Mouse (Mus musculus) liver, embryonic 14.5 days (tissue): ENCODE data around the gene 4931414P19Rik. TPM values are rescaled to one million over a fixed set of nuclear protein-coding genes. Genes with fewer than 3 reads are reported as not detected.

Experiments
- ATAC-seq: fragments of 200-750 bp; cut with Nextera tagmentation; 2 replicates; pipeline ENCODE4 v1.8.0; 2017; ENCODE audit warnings: moderate number of reproducible peaks, mild to moderate bottlenecking, moderate library complexity; ENCODE audit not compliant: insufficient read depth
- DNase-seq, 3 experiments: peaks; one replicate each; pipeline ENCODE4 v3.0.0-alpha.2; 2012 to 2013; ENCODE audit warnings: low read depth in 3 of 3, low spot score in 3 of 3
- H3K27ac ChIP-seq: fragments of 300-500 bp; sonication (generic); 2 replicates; pipeline ENCODE4 v1.5.1; 2014; ENCODE audit warnings: moderate library complexity, mild to moderate bottlenecking, control low read depth, inconsistent platforms
- H3K27me3 ChIP-seq: fragments of 300-500 bp; sonication (generic); 2 replicates; pipeline ENCODE4 v1.6.1; 2014; ENCODE audit warnings: mild to moderate bottlenecking, low read length, moderate library complexity; ENCODE audit not compliant: control insufficient read depth, insufficient read depth
- H3K36me3 ChIP-seq: fragments of 300-500 bp; sonication (generic); replicated peaks from 2 replicates; pipeline ENCODE4 v1.6.1; 2014; ENCODE audit warnings: low read depth; ENCODE audit not compliant: control insufficient read depth, insufficient read depth
- H3K4me1 ChIP-seq, 2 experiments: fragments of 200-500 bp in 1 of 2; fragments of 300-500 bp in 1 of 2; sonication (generic) in 1 of 2; replicated peaks; 2 replicates each; pipeline ENCODE4 v1.6.1; 2012 to 2014; ENCODE audit warnings: antibody characterized with exemption in 1 of 2, inconsistent platforms in 1 of 2, low read length in 1 of 2; ENCODE audit not compliant: control insufficient read depth in 2 of 2, insufficient read depth in 2 of 2
- H3K4me2 ChIP-seq: fragments of 300-500 bp; sonication (generic); 2 replicates; pipeline ENCODE4 v1.6.1; 2014; ENCODE audit warnings: low read depth, mild to moderate bottlenecking, control low read depth, moderate library complexity
- H3K4me3 ChIP-seq, 2 experiments: fragments of 200-500 bp in 1 of 2; fragments of 300-500 bp in 1 of 2; sonication (generic) in 1 of 2; 2 replicates each; pipeline ENCODE4 v1.5.1; 2012 to 2014; ENCODE audit warnings: low read depth in 2 of 2, low read length in 2 of 2, mild to moderate bottlenecking in 2 of 2, control low read depth in 1 of 2, inconsistent platforms in 1 of 2, moderate library complexity in 1 of 2; ENCODE audit not compliant: insufficient read depth in 1 of 2
- H3K9ac ChIP-seq: fragments of 300-500 bp; sonication (generic); replicated peaks from 2 replicates; pipeline ENCODE4 v1.6.1; 2014; ENCODE audit warnings: mild to moderate bottlenecking, control low read depth, moderate library complexity
- H3K9me3 ChIP-seq: fragments of 300-500 bp; sonication (generic); 2 replicates; pipeline ENCODE4 v1.6.1; 2016; ENCODE audit warnings: low read length, mixed read lengths; ENCODE audit not compliant: control insufficient read depth
- CTCF ChIP-seq: IDR thresholded peaks from 2 replicates; pipeline ENCODE4 v1.5.1; 2016; ENCODE audit warnings: antibody characterized with exemption, low read depth, control low read depth
- EP300 ChIP-seq: IDR thresholded peaks from 2 replicates; pipeline ENCODE4 v1.6.1; 2016; ENCODE audit warnings: antibody characterized with exemption, low read depth
- WGBS: fragments of 180-500 bp; shearing (Covaris S2); extraction: QIAGEN DNeasy Blood & Tissue Kit; methylation state at CpG from one replicate; pipeline ENCODE4 v1.1.7; 2014; ENCODE audit not compliant: insufficient replicate concordance; 5-methylcytosine and 5-hydroxymethylcytosine counted together
- microRNA counts: library from miRNA; unstranded; fragments of <30 nt; microRNA quantifications from one replicate; lab custom pipeline; 2016
- microRNA-seq: library from miRNA; unstranded; fragments of <30 nt; microRNA quantifications from one replicate; pipeline ENCODE4, GENCODE M21; 2016
- polyA plus RNA-seq, 2 experiments: library from polyadenylated mRNA; depleted of rRNA in 1 of 2; stranded (reverse) in 1 of 2; unstranded in 1 of 2; fragments of >200 nt; fragmentation: Nextera tagmentation in 1 of 2; extraction: Ambion mirVana in 1 of 2; gene quantifications; 2 replicates each; pipeline versions ENCODE4 v1.2.1 to v1.2.3; 2012 to 2014

Gene 4931414P19Rik
- polyA plus RNA-seq, 2 experiments: 1.1 to 4.3 TPM

- under 1% methylated on average over 76 of the region's 76 CpGs for WGBS
- peak; percentile 97 for ATAC-seq
- H3K27me3 ChIP-seq: no peaks in the 10 kb centered on the region
Observed at GRCm38 (mm10) chr14:54553975-54554769, 51.6 kb downstream of the 4931414P19Rik start, which contains the start of gene Haus4. Haus4 (minus strand) TSS chr14:54554616.

GRCm38 (mm10) chr14:54553454-54553974 lies 52.3 kb downstream of the 4931414P19Rik start:
- 3% methylated on average over 21 of the region's 21 CpGs for WGBS
- DNase-seq: peak in 2 of 3 experiments; percentile 46 to 61
- peak overlapping the region; percentile 88 for H3K27ac ChIP-seq
- no peaks in the 10 kb centered on the region for H3K9me3 ChIP-seq
- ATAC-seq: no peak
- peak overlapping the region; percentile 96 for H3K4me2 ChIP-seq
- peak overlapping the region; percentile 80 to 96 for H3K4me3 ChIP-seq
- peaks cover 5 to 10% of the 10 kb centered on the region in 2 experiments for H3K4me1 ChIP-seq
- H3K36me3 ChIP-seq: peaks cover 14% of the 10 kb centered on the region
- no peak; the same call in none of the 2 replicates for TF ChIP-seq EP300
- TF ChIP-seq CTCF: no peak
- peak overlapping the region; percentile 88 for H3K9ac ChIP-seq
- no peaks in the 10 kb centered on the region for H3K27me3 ChIP-seq

More at GRCm38 (mm10) chr14:54553975-54554769, 51.6 kb downstream of the 4931414P19Rik start, which contains the start of gene Haus4:
- TF ChIP-seq CTCF (peak; percentile 93), EP300 (peak; percentile 36)
- peak within 1 kb of the TSS; percentile 88 for H3K27ac ChIP-seq
- H3K4me2 ChIP-seq: peak within 1 kb of the TSS; percentile 96
- peaks cover 7% of the 10 kb centered on the region for H3K36me3 ChIP-seq
- H3K4me1 ChIP-seq: peaks cover 5 to 10% of the 10 kb centered on the region in 2 experiments
- H3K9me3 ChIP-seq: no peaks in the 10 kb centered on the region
- peak; percentile 83 to 89 (median 84) for DNase-seq
- peak within 1 kb of the TSS; percentile 88 for H3K9ac ChIP-seq
- peak within 1 kb of the TSS; percentile 80 to 96 for H3K4me3 ChIP-seq

GRCm38 (mm10) chr14:54544703-54545102 lies 61.1 kb downstream of the 4931414P19Rik start:
- Histone ChIP-seq H3K27ac (no peak overlapping the region), H3K4me3 (no peak overlapping the region), H3K9me3 (no peaks in the 10 kb centered on the region), H3K36me3 (peaks cover 34% of the 10 kb centered on the region), H3K4me1 (no peaks in the 10 kb centered on the region), H3K4me2 (no peak overlapping the region), H3K27me3 (no peaks in the 10 kb centered on the region), H3K9ac (no peak overlapping the region)
- no peak for TF ChIP-seq EP300
- TF ChIP-seq CTCF: no peak
- 81% methylated on average over 5 of the region's 5 CpGs for WGBS
- ATAC-seq (no peak), DNase-seq (no peak)

GRCm38 (mm10) chr14:54540771-54541170 lies 65.0 kb downstream of the 4931414P19Rik start:
- Histone ChIP-seq H3K36me3 (peaks cover 3% of the 10 kb centered on the region), H3K9me3 (no peaks in the 10 kb centered on the region), H3K27me3 (no peaks in the 10 kb centered on the region), H3K4me1 (no peaks in the 10 kb centered on the region), H3K27ac (no peak overlapping the region), H3K4me2 (no peak overlapping the region), H3K4me3 (no peak overlapping the region), H3K9ac (no peak overlapping the region)
- DNase-seq: no peak
- no peak for TF ChIP-seq CTCF
- no peak for TF ChIP-seq EP300
- WGBS: 85% methylated on average over 11 of the region's 11 CpGs
- ATAC-seq: no peak

- TF ChIP-seq CTCF (peak; percentile 45), EP300 (no peak)
- ATAC-seq (no peak), DNase-seq (no peak)
- Histone ChIP-seq H3K27me3 (no peaks in the 10 kb centered on the region), H3K9me3 (no peaks in the 10 kb centered on the region), H3K9ac (no peak overlapping the region), H3K4me3 (no peak overlapping the region), H3K4me1 (no peaks in the 10 kb centered on the region), H3K36me3 (peaks cover 3% of the 10 kb centered on the region; the same call in 1 of the 2 replicates), H3K27ac (no peak overlapping the region), H3K4me2 (no peak overlapping the region)
- 80% methylated on average over 2 of the region's 2 CpGs for WGBS
Observed at GRCm38 (mm10) chr14:54538580-54538979, 67.2 kb downstream of the 4931414P19Rik start.

MicroRNA genes within 50 kb of the gene (microRNA counts, 519-probe panel; counts per million panel counts)
- microRNA mmu-miR-686 (lab: Ali Mortazavi, UCI): 69.9 counts per million

Small RNAs within 50 kb of the gene (microRNA-seq; reads per million reads assigned to microRNA genes)
- gene Mir686: not detected
- not detected for gene Mir6948

Other genes starting within 250 kb of the 4931414P19Rik start
- 27.9 and 29.8 TPM in 2 replicates for gene Oxa1l, start 245.2 kb downstream of the 4931414P19Rik start, polyA plus RNA-seq (2012; rRNA removed)
- 17.4 and 20.1 TPM in 2 replicates for gene Oxa1l, start 245.2 kb downstream of the 4931414P19Rik start, polyA plus RNA-seq (2014; fragmentation: Nextera tagmentation; extraction: Ambion mirVana)
- gene Slc7a7, start 188.2 kb downstream of the 4931414P19Rik start, polyA plus RNA-seq (2012; rRNA removed): 7.8 and 8.7 TPM in 2 replicates
- 4.9 and 6.2 TPM in 2 replicates for gene Slc7a7, start 188.2 kb downstream of the 4931414P19Rik start, polyA plus RNA-seq (2014; fragmentation: Nextera tagmentation; extraction: Ambion mirVana)
- gene Mrpl52, start 179.1 kb downstream of the 4931414P19Rik start, polyA plus RNA-seq (2012; rRNA removed): 107 and 177 TPM in 2 replicates
- 218 and 228 TPM in 2 replicates for gene Mrpl52, start 179.1 kb downstream of the 4931414P19Rik start, polyA plus RNA-seq (2014; fragmentation: Nextera tagmentation; extraction: Ambion mirVana)
- gene Mmp14, start 174.4 kb downstream of the 4931414P19Rik start, polyA plus RNA-seq (2012; rRNA removed): 17.7 and 19.0 TPM in 2 replicates
- gene Mmp14, start 174.4 kb downstream of the 4931414P19Rik start, polyA plus RNA-seq (2014; fragmentation: Nextera tagmentation; extraction: Ambion mirVana): 14.4 and 15.5 TPM in 2 replicates
- gene Lrp10, start 141.9 kb downstream of the 4931414P19Rik start, polyA plus RNA-seq (2012; rRNA removed): 12.8 and 12.9 TPM in 2 replicates
- gene Lrp10, start 141.9 kb downstream of the 4931414P19Rik start, polyA plus RNA-seq (2014; fragmentation: Nextera tagmentation; extraction: Ambion mirVana): 11.1 and 17.2 TPM in 2 replicates
- 0.09 and 0.12 TPM in 2 replicates for gene Rem2, start 129.9 kb downstream of the 4931414P19Rik start, polyA plus RNA-seq (2012; rRNA removed)
- 0.05 TPM in 1 of 2 replicates, not detected in the other for gene Rem2, start 129.9 kb downstream of the 4931414P19Rik start, polyA plus RNA-seq (2014; fragmentation: Nextera tagmentation; extraction: Ambion mirVana)
- gene Prmt5, start 88.5 kb downstream of the 4931414P19Rik start, polyA plus RNA-seq (2012; rRNA removed): 23.1 and 24.5 TPM in 2 replicates
- gene Prmt5, start 88.5 kb downstream of the 4931414P19Rik start, polyA plus RNA-seq (2014; fragmentation: Nextera tagmentation; extraction: Ambion mirVana): 26.8 and 28.5 TPM in 2 replicates
- gene Haus4, start 51.4 kb downstream of the 4931414P19Rik start, polyA plus RNA-seq (2012; rRNA removed): 16.5 and 24.2 TPM in 2 replicates
- 31.6 and 33.7 TPM in 2 replicates for gene Haus4, start 51.4 kb downstream of the 4931414P19Rik start, polyA plus RNA-seq (2014; fragmentation: Nextera tagmentation; extraction: Ambion mirVana)
- 3.7 TPM in 2 replicates for gene Ajuba, start 28.4 kb downstream of the 4931414P19Rik start, polyA plus RNA-seq (2012; rRNA removed)
- gene Ajuba, start 28.4 kb downstream of the 4931414P19Rik start, polyA plus RNA-seq (2014; fragmentation: Nextera tagmentation; extraction: Ambion mirVana): 1.0 and 1.8 TPM in 2 replicates
- 95.4 and 111 TPM in 2 replicates for gene Psmb5, start 12.0 kb upstream of the 4931414P19Rik start, polyA plus RNA-seq (2012; rRNA removed)
- gene Psmb5, start 12.0 kb upstream of the 4931414P19Rik start, polyA plus RNA-seq (2014; fragmentation: Nextera tagmentation; extraction: Ambion mirVana): 205 and 223 TPM in 2 replicates
- gene Psmb11, start 15.4 kb upstream of the 4931414P19Rik start, polyA plus RNA-seq (2012; rRNA removed): not detected in 2 replicates
- gene Psmb11, start 15.4 kb upstream of the 4931414P19Rik start, polyA plus RNA-seq (2014; fragmentation: Nextera tagmentation; extraction: Ambion mirVana): 0.03 TPM in 1 of 2 replicates, not detected in the other
- not detected in 2 replicates for gene Gm17606, start 35.0 kb upstream of the 4931414P19Rik start, polyA plus RNA-seq (2012; rRNA removed)
- gene Gm17606, start 35.0 kb upstream of the 4931414P19Rik start, polyA plus RNA-seq (2014; fragmentation: Nextera tagmentation; extraction: Ambion mirVana): not detected in 2 replicates
- gene Cdh24, start 35.4 kb upstream of the 4931414P19Rik start, polyA plus RNA-seq (2012; rRNA removed): 1.4 and 1.6 TPM in 2 replicates
- gene Cdh24, start 35.4 kb upstream of the 4931414P19Rik start, polyA plus RNA-seq (2014; fragmentation: Nextera tagmentation; extraction: Ambion mirVana): 0.08 and 0.13 TPM in 2 replicates
- 29.6 and 33.6 TPM in 2 replicates for gene 1700123O20Rik, start 80.2 kb upstream of the 4931414P19Rik start, polyA plus RNA-seq (2012; rRNA removed)
- 39.9 and 42.8 TPM in 2 replicates for gene 1700123O20Rik, start 80.2 kb upstream of the 4931414P19Rik start, polyA plus RNA-seq (2014; fragmentation: Nextera tagmentation; extraction: Ambion mirVana)
- 43.5 and 64.5 TPM in 2 replicates for gene Acin1, start 80.9 kb upstream of the 4931414P19Rik start, polyA plus RNA-seq (2012; rRNA removed)
- 43.2 and 47.9 TPM in 2 replicates for gene Acin1, start 80.9 kb upstream of the 4931414P19Rik start, polyA plus RNA-seq (2014; fragmentation: Nextera tagmentation; extraction: Ambion mirVana)
- gene Gm29776, start 92.8 kb upstream of the 4931414P19Rik start, polyA plus RNA-seq (2012; rRNA removed): 0.01 and 0.03 TPM in 2 replicates
- gene Gm29776, start 92.8 kb upstream of the 4931414P19Rik start, polyA plus RNA-seq (2014; fragmentation: Nextera tagmentation; extraction: Ambion mirVana): 0.06 TPM in 1 of 2 replicates, not detected in the other
- gene Cebpe, start 106.2 kb upstream of the 4931414P19Rik start, polyA plus RNA-seq (2012; rRNA removed): 5.4 and 6.3 TPM in 2 replicates
- 4.3 and 5.1 TPM in 2 replicates for gene Cebpe, start 106.2 kb upstream of the 4931414P19Rik start, polyA plus RNA-seq (2014; fragmentation: Nextera tagmentation; extraction: Ambion mirVana)
- gene Slc7a8, start 176.0 kb upstream of the 4931414P19Rik start, polyA plus RNA-seq (2012; rRNA removed): 3.3 and 3.6 TPM in 2 replicates
- 3.7 and 3.9 TPM in 2 replicates for gene Slc7a8, start 176.0 kb upstream of the 4931414P19Rik start, polyA plus RNA-seq (2014; fragmentation: Nextera tagmentation; extraction: Ambion mirVana)
- gene Rnf212b, start 208.1 kb upstream of the 4931414P19Rik start, polyA plus RNA-seq (2012; rRNA removed): not detected in 2 replicates
- gene Rnf212b, start 208.1 kb upstream of the 4931414P19Rik start, polyA plus RNA-seq (2014; fragmentation: Nextera tagmentation; extraction: Ambion mirVana): not detected in 2 replicates